Mouse (Mus musculus) lung, adult 2 months (tissue): ENCODE data around the gene Dll1.

Experiments
- CTCF ChIP-seq: fragments of 200-500 bp; IDR thresholded peaks from 2 replicates; pipeline ENCODE4 v1.5.1; 2011; ENCODE audit warnings: mild to moderate bottlenecking, low read length, control low read depth; ENCODE audit not compliant: insufficient read depth
- POLR2A ChIP-seq: fragments of 200-500 bp; IDR thresholded peaks from 2 replicates; pipeline ENCODE4 v1.6.1; 2011; ENCODE audit warnings: low read depth, mild to moderate bottlenecking, control low read depth, low read length, borderline replicate concordance; ENCODE audit errors: extremely low read depth

- TF ChIP-seq POLR2A (no peak), CTCF (no peak)
Measured at GRCm38 (mm10) chr17:15363656-15364055, 13.0 kb downstream of the Dll1 start.
